Mouse (Mus musculus) granulocyte monocyte progenitor cell, adult 5-6 weeks (primary cell): ENCODE measurements around the gene Tst. TPM values are rescaled to one million over a fixed set of nuclear protein-coding genes. Genes with fewer than 3 reads are reported as not detected.
A peak's percentile ranks its signal among the peaks of the same experiment; 100 is the strongest.

ENCODE experiments used
- ATAC-seq: replicated peaks from 2 replicates; pipeline ENCODE4 v1.8.0; 2016; ENCODE audit warnings: mild to moderate bottlenecking, moderate TSS enrichment, inconsistent platforms; ENCODE audit not compliant: poor library complexity, severe bottlenecking
- total RNA-seq, 2 experiments: library from RNA; stranded (forward) in 1 of 2; stranded (reverse) in 1 of 2; fragments of 200-712, 200-1000 nt in 1 of 2; fragments of >200 nt in 1 of 2; fragmentation: Nextera tagmentation in 1 of 2; gene quantifications; 2 replicates each; pipeline ENCODE4 v1.2.3; 2014 to 2017

Tst gene
- total RNA-seq, 2 experiments from 2014 or later: 12.6 to 18.7 TPM

DNA sequence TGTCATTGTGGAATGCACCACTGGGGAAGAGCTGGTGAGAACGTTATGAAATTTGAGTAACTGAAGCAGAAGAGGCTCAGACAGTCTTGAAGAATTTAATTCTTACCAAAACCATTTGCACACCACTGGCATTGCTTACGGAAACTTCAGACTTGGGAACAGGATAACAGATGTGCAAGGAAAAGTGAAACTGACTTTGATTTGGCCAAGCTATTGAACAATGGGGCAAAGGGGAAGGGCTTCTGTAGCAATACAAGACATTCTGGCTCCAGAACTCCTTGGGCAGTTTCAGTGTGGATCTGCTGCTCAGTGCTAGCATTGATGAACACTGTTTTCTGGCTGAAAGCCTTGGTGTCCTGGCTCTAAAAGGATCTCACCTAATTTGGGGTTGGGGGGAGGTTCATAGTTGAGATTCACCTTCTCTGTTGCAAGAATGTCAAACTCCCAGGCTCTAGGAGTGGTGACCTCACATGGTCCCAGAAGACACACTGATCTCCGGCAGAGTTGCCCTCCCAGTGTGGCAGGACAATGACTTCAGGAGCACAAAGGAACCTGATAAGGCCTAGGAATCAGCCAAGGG is 54.0 kb downstream of the Tst start:
- peak; percentile 35; the same call in 1 of the 2 replicates for ATAC-seq

Other genes with a start within 250 kb of the Tst start
- 53.3 and 75.4 TPM in 2 replicates for gene Ift27, start 231.8 kb downstream of the Tst start, total RNA-seq (2014; fragmentation: Nextera tagmentation)
- gene Ift27, start 231.8 kb downstream of the Tst start, total RNA-seq (2017): 10.8 and 16.3 TPM in 2 replicates
- not detected in 2 replicates for gene Pvalb, start 199.5 kb downstream of the Tst start, total RNA-seq (2014; fragmentation: Nextera tagmentation)
- not detected in 2 replicates for gene Pvalb, start 199.5 kb downstream of the Tst start, total RNA-seq (2017)
- 122 and 173 TPM in 2 replicates for gene Ncf4, start 161.1 kb downstream of the Tst start, total RNA-seq (2014; fragmentation: Nextera tagmentation)
- gene Ncf4, start 161.1 kb downstream of the Tst start, total RNA-seq (2017): 73.5 and 77.6 TPM in 2 replicates
- 7.8 and 10.7 TPM in 2 replicates for gene Csf2rb2, start 100.2 kb downstream of the Tst start, total RNA-seq (2014; fragmentation: Nextera tagmentation)
- gene Csf2rb2, start 100.2 kb downstream of the Tst start, total RNA-seq (2017): 1.6 and 4.1 TPM in 2 replicates
- gene Csf2rb, start 80.2 kb downstream of the Tst start, total RNA-seq (2014; fragmentation: Nextera tagmentation): 90.5 and 114 TPM in 2 replicates
- gene Csf2rb, start 80.2 kb downstream of the Tst start, total RNA-seq (2017): 57.3 and 137 TPM in 2 replicates
- not detected in 2 replicates for gene Tex33, start 10.0 kb downstream of the Tst start, total RNA-seq (2014; fragmentation: Nextera tagmentation)
- gene Tex33, start 10.0 kb downstream of the Tst start, total RNA-seq (2017): not detected in 2 replicates
- gene Mpst, start 509 bp upstream of the Tst start, total RNA-seq (2014; fragmentation: Nextera tagmentation): 8.4 and 9.1 TPM in 2 replicates
- 26.2 and 30.2 TPM in 2 replicates for gene Mpst, start 509 bp upstream of the Tst start, total RNA-seq (2017)
- gene Kctd17, start 22.7 kb upstream of the Tst start, total RNA-seq (2014; fragmentation: Nextera tagmentation): 13.0 and 27.4 TPM in 2 replicates
- 8.3 and 15.4 TPM in 2 replicates for gene Kctd17, start 22.7 kb upstream of the Tst start, total RNA-seq (2017)
- not detected in 2 replicates for gene Tmprss6, start 62.7 kb upstream of the Tst start, total RNA-seq (2014; fragmentation: Nextera tagmentation)
- not detected in 2 replicates for gene Tmprss6, start 62.7 kb upstream of the Tst start, total RNA-seq (2017)
- gene Il2rb, start 89.4 kb upstream of the Tst start, total RNA-seq (2014; fragmentation: Nextera tagmentation): not detected in 2 replicates
- gene Il2rb, start 89.4 kb upstream of the Tst start, total RNA-seq (2017): not detected in 2 replicates
- 8.1 and 9.1 TPM in 2 replicates for gene C1qtnf6, start 125.5 kb upstream of the Tst start, total RNA-seq (2014; fragmentation: Nextera tagmentation)
- 1.0 and 1.5 TPM in 2 replicates for gene C1qtnf6, start 125.5 kb upstream of the Tst start, total RNA-seq (2017)
- gene Sstr3, start 138.8 kb upstream of the Tst start, total RNA-seq (2014; fragmentation: Nextera tagmentation): not detected in 2 replicates
- gene Sstr3, start 138.8 kb upstream of the Tst start, total RNA-seq (2017): not detected in 2 replicates
- 325 and 431 TPM in 2 replicates for gene Rac2, start 166.9 kb upstream of the Tst start, total RNA-seq (2014; fragmentation: Nextera tagmentation)
- gene Rac2, start 166.9 kb upstream of the Tst start, total RNA-seq (2017): 94.7 and 105 TPM in 2 replicates
- 62.3 and 66.3 TPM in 2 replicates for gene Cyth4, start 191.1 kb upstream of the Tst start, total RNA-seq (2014; fragmentation: Nextera tagmentation)
- 46.0 and 60.5 TPM in 2 replicates for gene Cyth4, start 191.1 kb upstream of the Tst start, total RNA-seq (2017)